Mouse (Mus musculus): Measurements from ENCODE around the gene Pdcd1lg2. TPM values are rescaled to one million over a fixed set of nuclear protein-coding genes. Genes with fewer than 3 reads are reported as not detected.

The Pdcd1lg2 gene
- polyA plus RNA-seq, 1 experiment from 2014 or later, result 0.05 TPM

DNA sequence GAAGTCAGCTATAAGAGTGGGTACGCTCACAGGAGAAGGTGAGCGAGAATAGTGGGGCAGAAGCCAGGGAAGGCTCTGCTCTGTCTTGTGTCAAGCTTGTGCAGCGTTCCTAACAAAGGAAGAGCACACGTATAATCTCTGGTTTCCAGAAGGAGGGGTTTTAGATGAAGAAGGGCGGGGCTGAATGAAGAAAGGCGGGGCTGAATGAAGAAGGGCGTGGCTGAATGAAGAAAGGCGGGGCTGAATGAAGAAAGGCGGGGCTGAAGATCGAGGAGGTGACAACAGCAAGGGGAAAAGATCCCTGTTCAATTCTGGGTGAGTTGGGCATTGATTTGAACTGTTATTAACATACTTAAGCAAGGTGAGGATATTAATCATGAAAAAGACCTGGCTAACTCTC, 105.3 kb downstream of the Pdcd1lg2 start:
- no peaks in the 10 kb centered on the region for H3K9me3 ChIP-seq (ENCODE audit: control insufficient read depth, low read length)
- H3K4me2 ChIP-seq (replicated peaks; ENCODE audit: low read depth), result no peak overlapping the region
- H3K4me3 ChIP-seq (ENCODE audit: low read depth, low read length), result no peak overlapping the region
- H3K4me1 ChIP-seq (replicated peaks; ENCODE audit: control insufficient read depth, insufficient read depth), result no peaks in the 10 kb centered on the region
- H3K9ac ChIP-seq (ENCODE audit: low read length), result no peak overlapping the region
- no peaks in the 10 kb centered on the region for H3K36me3 ChIP-seq (ENCODE audit: control insufficient read depth, insufficient read depth, low read length)
- no peak overlapping the region for H3K27ac ChIP-seq (replicated peaks)
- 71% methylated on average over 10 of the region's 10 CpGs for WGBS
- ATAC-seq (ENCODE audit: low FRiP score, low TSS enrichment), result no peak
- H3K27me3 ChIP-seq (ENCODE audit: control insufficient read depth, insufficient read depth, low read length), result no peaks in the 10 kb centered on the region
- no peak for DNase-seq (ENCODE audit: low spot score)
- TF ChIP-seq CTCF (IDR thresholded peaks at IDR 0.05; ENCODE audit: low read depth), result no peak
- TF ChIP-seq EP300 (optimal IDR thresholded peaks at IDR 0.05), result no peak

DNA sequence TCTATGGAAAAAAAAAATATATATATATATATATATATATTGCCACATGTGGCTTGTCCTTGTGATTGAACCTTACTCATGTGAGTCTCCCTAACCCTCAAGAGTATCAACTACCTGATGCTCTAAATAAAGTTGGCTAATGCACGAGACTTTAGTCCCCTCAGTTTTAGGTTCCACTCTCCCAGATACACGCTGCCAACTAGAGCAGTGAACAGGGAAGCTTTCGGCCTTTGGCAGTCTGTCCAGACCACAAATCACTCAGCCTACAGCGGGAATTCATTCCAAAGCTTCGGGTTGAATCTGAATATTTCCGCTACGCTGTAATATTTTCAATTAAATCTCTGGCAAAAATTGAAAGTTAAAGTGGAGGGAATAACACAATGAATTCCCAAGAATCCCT, 107.7 kb downstream of the Pdcd1lg2 start:
- no peaks in the 10 kb centered on the region for H3K27me3 ChIP-seq (ENCODE audit: control insufficient read depth, insufficient read depth, low read length)
- ATAC-seq (ENCODE audit: low FRiP score, low TSS enrichment), result no peak
- TF ChIP-seq CTCF (IDR thresholded peaks at IDR 0.05; ENCODE audit: low read depth), result no peak
- no peak for TF ChIP-seq EP300 (optimal IDR thresholded peaks at IDR 0.05)
- no peaks in the 10 kb centered on the region for H3K36me3 ChIP-seq (ENCODE audit: control insufficient read depth, insufficient read depth, low read length)
- H3K9me3 ChIP-seq (ENCODE audit: control insufficient read depth, low read length), result no peaks in the 10 kb centered on the region
- H3K4me3 ChIP-seq (ENCODE audit: low read depth, low read length), result no peak overlapping the region
- no peak for DNase-seq (ENCODE audit: low spot score)
- no peak overlapping the region for H3K9ac ChIP-seq (ENCODE audit: low read length)
- 70% methylated on average over 7 of the region's 7 CpGs for WGBS
- no peak overlapping the region for H3K4me2 ChIP-seq (replicated peaks; ENCODE audit: low read depth)
- H3K27ac ChIP-seq (replicated peaks), result no peak overlapping the region
- peaks cover 2% of the 10 kb centered on the region; the same call in 1 of the 2 replicates for H3K4me1 ChIP-seq (replicated peaks; ENCODE audit: control insufficient read depth, insufficient read depth)

DNA sequence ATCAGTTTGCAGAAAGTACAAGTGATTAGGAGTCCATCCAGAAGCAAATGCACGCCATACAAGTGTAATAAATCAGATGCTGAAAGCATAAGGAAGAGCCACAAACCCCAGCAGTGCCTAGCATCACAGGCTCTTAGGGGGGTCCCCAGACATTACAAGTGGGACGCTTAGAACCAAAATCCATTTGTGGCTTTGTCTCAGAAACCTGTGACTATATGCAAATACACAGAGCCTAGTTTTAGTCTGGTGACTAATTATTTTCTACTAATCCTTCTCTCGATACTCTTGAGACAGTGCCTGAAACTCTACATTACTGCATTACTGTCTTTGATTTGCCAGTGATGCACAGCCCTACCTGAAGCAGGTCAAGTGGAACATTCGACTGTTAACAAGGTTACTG, 108.2 kb downstream of the Pdcd1lg2 start:
- no peak for TF ChIP-seq EP300 (optimal IDR thresholded peaks at IDR 0.05)
- H3K27ac ChIP-seq (replicated peaks), result no peak overlapping the region
- H3K36me3 ChIP-seq (ENCODE audit: control insufficient read depth, insufficient read depth, low read length), result no peaks in the 10 kb centered on the region
- H3K4me3 ChIP-seq (ENCODE audit: low read depth, low read length), result no peak overlapping the region
- peaks cover 2% of the 10 kb centered on the region; the same call in 1 of the 2 replicates for H3K4me1 ChIP-seq (replicated peaks; ENCODE audit: control insufficient read depth, insufficient read depth)
- DNase-seq (ENCODE audit: low spot score) (no peak), ATAC-seq (ENCODE audit: low FRiP score, low TSS enrichment) (no peak)
- H3K27me3 ChIP-seq (ENCODE audit: control insufficient read depth, insufficient read depth, low read length), result no peaks in the 10 kb centered on the region
- no peak overlapping the region for H3K4me2 ChIP-seq (replicated peaks; ENCODE audit: low read depth)
- no peaks in the 10 kb centered on the region for H3K9me3 ChIP-seq (ENCODE audit: control insufficient read depth, low read length)
- no peak overlapping the region for H3K9ac ChIP-seq (ENCODE audit: low read length)
- WGBS, result 64% methylated on average over 4 of the region's 4 CpGs

Other genes with a start within 250 kb of the Pdcd1lg2 start
- 6.8 and 7.1 TPM in 2 replicates for gene Jak2, start 159.1 kb upstream of the Pdcd1lg2 start, polyA plus RNA-seq (2015; fragmentation: Nextera tagmentation; extraction: Ambion mirVana)
- 3.0 and 3.2 TPM in 2 replicates for gene Insl6, start 85.6 kb upstream of the Pdcd1lg2 start, polyA plus RNA-seq (2015; fragmentation: Nextera tagmentation; extraction: Ambion mirVana)
- 0.24 TPM in 1 of 2 replicates, not detected in the other for gene Rln1, start 76.2 kb upstream of the Pdcd1lg2 start, polyA plus RNA-seq (2015; fragmentation: Nextera tagmentation; extraction: Ambion mirVana)
- gene Plgrkt, start 43.5 kb upstream of the Pdcd1lg2 start, polyA plus RNA-seq (2015; fragmentation: Nextera tagmentation; extraction: Ambion mirVana), result 166 and 169 TPM in 2 replicates
- gene Cd274, start 43.5 kb upstream of the Pdcd1lg2 start, polyA plus RNA-seq (2015; fragmentation: Nextera tagmentation; extraction: Ambion mirVana), result 0.08 and 0.16 TPM in 2 replicates
- 7.4 and 7.6 TPM in 2 replicates for gene Ric1, start 111.4 kb downstream of the Pdcd1lg2 start, polyA plus RNA-seq (2015; fragmentation: Nextera tagmentation; extraction: Ambion mirVana)
- gene Ermp1, start 237.5 kb downstream of the Pdcd1lg2 start, polyA plus RNA-seq (2015; fragmentation: Nextera tagmentation; extraction: Ambion mirVana), result 19.9 and 23.0 TPM in 2 replicates

Data from stomach, postnatal 0 days (tissue).